Mouse (Mus musculus) natural killer cell, adult 2 months (primary cell): ENCODE results near the gene Fam50b.
A peak's percentile ranks its signal among the peaks of the same experiment; 100 is the strongest.

Source experiments
- DNase-seq, 2 experiments: peaks; one replicate each; pipeline ENCODE4 v3.0.0; 2022; ENCODE audit warnings: low spot score in 2 of 2

Fam50b gene

GRCm38 (mm10) chr13:34737968-34738698 lies 3.5 kb downstream of the Fam50b start:
- peak in 1 of 2 experiments; percentile 8 for DNase-seq

- DNase-seq = no peak
Observed at GRCm38 (mm10) chr13:34738699-34738973, 4.0 kb downstream of the Fam50b start.

- no peak for DNase-seq
Observed at GRCm38 (mm10) chr13:34739071-34739470, 4.4 kb downstream of the Fam50b start.

GRCm38 (mm10) chr13:34741254-34741653 lies 6.6 kb downstream of the Fam50b start:
- peak in 1 of 2 experiments; percentile 18 for DNase-seq

GRCm38 (mm10) chr13:34741813-34742568 lies 7.3 kb downstream of the Fam50b start:
- DNase-seq = no peak

GRCm38 (mm10) chr13:34746811-34747210 lies 12.2 kb downstream of the Fam50b start:
- DNase-seq = no peak

GRCm38 (mm10) chr13:34748530-34748929 lies 13.9 kb downstream of the Fam50b start:
- no peak for DNase-seq

GRCm38 (mm10) chr13:34759202-34759601 lies 24.6 kb downstream of the Fam50b start:
- DNase-seq = no peak

GRCm38 (mm10) chr13:34760518-34761287 lies 26.1 kb downstream of the Fam50b start:
- no peak for DNase-seq

- DNase-seq = no peak
Observed at GRCm38 (mm10) chr13:34762136-34762535, 27.5 kb downstream of the Fam50b start.

GRCm38 (mm10) chr13:34762865-34763264 lies 28.2 kb downstream of the Fam50b start:
- DNase-seq = no peak

GRCm38 (mm10) chr13:34765269-34765668 lies 30.6 kb downstream of the Fam50b start:
- DNase-seq = no peak

GRCm38 (mm10) chr13:34766572-34766971 lies 31.9 kb downstream of the Fam50b start:
- DNase-seq = no peak

GRCm38 (mm10) chr13:34767527-34768292 lies 33.1 kb downstream of the Fam50b start:
- no peak for DNase-seq

GRCm38 (mm10) chr13:34776767-34777166 lies 42.1 kb downstream of the Fam50b start:
- DNase-seq = no peak

GRCm38 (mm10) chr13:34780856-34781610 lies 46.4 kb downstream of the Fam50b start:
- DNase-seq = no peak

GRCm38 (mm10) chr13:34781611-34782009 lies 47.0 kb downstream of the Fam50b start:
- DNase-seq = no peak

GRCm38 (mm10) chr13:34784818-34785217 lies 50.2 kb downstream of the Fam50b start:
- no peak for DNase-seq

- no peak for DNase-seq
Observed at GRCm38 (mm10) chr13:34786634-34787033, 52.0 kb downstream of the Fam50b start.

GRCm38 (mm10) chr13:34787546-34787945 lies 52.9 kb downstream of the Fam50b start:
- no peak for DNase-seq

- no peak for DNase-seq
Observed at GRCm38 (mm10) chr13:34789176-34789818, 54.6 kb downstream of the Fam50b start.
